Comparison of ENCODE assay signal across 14 mouse cellular contexts in the genomic region with DNA sequence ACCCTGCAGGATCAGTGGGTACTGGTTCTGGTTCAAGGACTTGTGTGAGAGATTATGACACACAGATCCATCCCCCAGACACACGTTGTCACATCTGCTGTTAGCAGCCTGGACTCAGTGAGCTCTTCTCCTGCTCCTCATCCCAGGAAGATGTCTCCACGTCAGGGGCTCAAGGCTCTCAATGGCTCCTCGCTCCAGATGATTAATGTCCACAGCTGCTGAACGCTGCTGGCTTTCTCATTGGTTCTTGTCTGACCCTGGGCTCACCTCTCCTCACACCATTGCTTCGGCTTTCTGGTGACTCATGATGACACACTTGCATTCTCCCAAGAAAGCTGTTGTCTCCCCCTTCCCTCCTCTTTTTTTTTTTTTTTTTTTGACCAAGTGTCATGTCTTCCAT.
DNase-seq lines count a peak whose midpoint lies in the region; ATAC-seq and TF ChIP-seq lines count a peak whose summit lies in the region.
"Had no signal": no experiment of that assay in that cellular context is flagged by ENCODE, and none has a peak within 500 bp of the region (broad histone marks: within the 10 kb centered on the region; RNA-seq: fewer than 3 reads in every experiment).

No protein-coding gene starts in this region.

- ATAC-seq in midbrain, postnatal 0 days (ENCODE audit: low FRiP score) = no peak
- no peak; the same call in 1 of the 2 replicates for ATAC-seq in neural tube, embryonic 11.5 days (ENCODE audit: insufficient read depth, low FRiP score, low TSS enrichment)
- no peak for ATAC-seq in forebrain, embryonic 13.5 days
- ATAC-seq: forebrain, postnatal 0 days; midbrain, embryonic 13.5 days had no signal

- no peak overlapping the region for H3K9ac ChIP-seq in heart, adult 2 months (ENCODE audit: low read depth, low read length)
- no peak overlapping the region for H3K9ac ChIP-seq in midbrain, postnatal 0 days (replicated peaks; ENCODE audit: low read length, poor library complexity, severe bottlenecking)
- H3K9ac ChIP-seq in neural tube, embryonic 11.5 days (ENCODE audit: low read length) = no peak overlapping the region
- H3K9ac ChIP-seq in forebrain, embryonic 13.5 days = no peak overlapping the region
- H3K9ac ChIP-seq: forebrain, postnatal 0 days; heart, embryonic 15.5 days; liver, embryonic 13.5 days; midbrain, embryonic 13.5 days; neural tube, embryonic 12.5 days had no signal

- intact Hi-C loops in heart, adult 2 months (cut with DNase I) = loop anchor here (5.0 kb wide), 2 partner anchors 115 kb away; a partner anchor contains a TSS
- intact Hi-C loops in heart, postnatal 14 days (cut with DNase I) = no loop called here

- H3K36me3 ChIP-seq in heart, adult 2 months (ENCODE audit: control insufficient read depth, insufficient read depth, low read length) = no peaks in the 10 kb centered on the region
- no peaks in the 10 kb centered on the region for H3K36me3 ChIP-seq in midbrain, embryonic 10.5 days
- no peaks in the 10 kb centered on the region for H3K36me3 ChIP-seq in midbrain, postnatal 0 days (ENCODE audit: insufficient read depth, low read length)
- H3K36me3 ChIP-seq in neural tube, embryonic 11.5 days (ENCODE audit: control insufficient read depth, insufficient read depth, low read length) = no peaks in the 10 kb centered on the region
- H3K36me3 ChIP-seq in forebrain, embryonic 13.5 days (ENCODE audit: poor library complexity, severe bottlenecking) = no peaks in the 10 kb centered on the region
- H3K36me3 ChIP-seq: heart, embryonic 15.5 days; liver, embryonic 13.5 days; midbrain, embryonic 13.5 days; neural tube, embryonic 12.5 days had no signal

- no peak overlapping the region for H3K4me3 ChIP-seq in heart, adult 2 months
- H3K4me3 ChIP-seq in midbrain, embryonic 10.5 days = no peak overlapping the region
- no peak overlapping the region for H3K4me3 ChIP-seq in midbrain, postnatal 0 days (ENCODE audit: low read depth, low read length)
- no peak overlapping the region for H3K4me3 ChIP-seq in neural tube, embryonic 11.5 days (ENCODE audit: low read depth, low read length)
- no peak overlapping the region for H3K4me3 ChIP-seq in forebrain, embryonic 13.5 days
- H3K4me3 ChIP-seq: heart, embryonic 15.5 days; liver, embryonic 13.5 days; midbrain, embryonic 13.5 days; neural tube, embryonic 12.5 days had no signal

- DNase-seq in heart, adult 2 months = peak in 1 of 2 experiments; percentile 24
- DNase-seq in heart, postnatal 14 days = no peak
- DNase-seq in midbrain, embryonic 10.5 days (ENCODE audit: low spot score) = no peak
- DNase-seq in midbrain, postnatal 0 days (ENCODE audit: low spot score) = no peak
- DNase-seq in R1 (ENCODE audit: low read depth, low spot score) = peak; percentile 35
- DNase-seq in neural tube, embryonic 11.5 days (ENCODE audit: low spot score) = peak; percentile 41
- no peak for DNase-seq in left cerebral cortex, adult 18-20 months (ENCODE audit: low spot score in 2 of 2)
- DNase-seq: forebrain, postnatal 0 days; liver, embryonic 13.5 days; right cerebral cortex, adult 18-20 months had no signal

- H3K4me1 ChIP-seq in heart, adult 2 months (ENCODE audit: control insufficient read depth, insufficient read depth, low read length) = peaks cover 18% of the 10 kb centered on the region
- peaks cover 34% of the 10 kb centered on the region for H3K4me1 ChIP-seq in midbrain, embryonic 10.5 days
- 0 out of 2 replicates have a peak, but pooled peaks cover 3% of the 10 kb centered on the region for H3K4me1 ChIP-seq in midbrain, postnatal 0 days (ENCODE audit: insufficient read depth, low read length)
- peaks cover 8% of the 10 kb centered on the region for H3K4me1 ChIP-seq in neural tube, embryonic 11.5 days (ENCODE audit: control insufficient read depth, insufficient read depth, low read length)
- H3K4me1 ChIP-seq in forebrain, embryonic 13.5 days = peaks cover 10% of the 10 kb centered on the region

- 65% methylated on average over 5 of the region's 5 CpGs for WGBS in heart, adult 2 months
- 69% methylated on average over 5 of the region's 5 CpGs for WGBS in midbrain, embryonic 10.5 days
- WGBS in midbrain, postnatal 0 days = 71% methylated on average over 5 of the region's 5 CpGs
- 15% methylated on average over 5 of the region's 5 CpGs for WGBS in neural tube, embryonic 11.5 days
- WGBS in forebrain, embryonic 13.5 days = 76% methylated on average over 5 of the region's 5 CpGs

- H3K79me2 ChIP-seq in heart, adult 2 months (replicated peaks; ENCODE audit: control insufficient read depth, insufficient read depth, low read length) = no peaks in the 10 kb centered on the region

- TF ChIP-seq CTCF in heart, adult 2 months (IDR thresholded peaks at IDR 0.05) = no peak
- no peak for TF ChIP-seq CTCF in midbrain, postnatal 0 days (IDR thresholded peaks at IDR 0.05)

- no peak overlapping the region for H3K4me2 ChIP-seq in midbrain, postnatal 0 days (ENCODE audit: low read depth, low read length, poor library complexity, severe bottlenecking)
- no peak overlapping the region for H3K4me2 ChIP-seq in neural tube, embryonic 11.5 days (ENCODE audit: low read depth)
- H3K4me2 ChIP-seq in forebrain, embryonic 13.5 days = no peak overlapping the region
- H3K4me2 ChIP-seq: heart, embryonic 15.5 days; liver, embryonic 13.5 days; midbrain, embryonic 13.5 days; neural tube, embryonic 12.5 days had no signal

- peak overlapping the region; percentile 45 for H3K27ac ChIP-seq in heart, adult 2 months
- peak overlapping the region; percentile 61 for H3K27ac ChIP-seq in midbrain, embryonic 10.5 days (replicated peaks)
- H3K27ac ChIP-seq in midbrain, postnatal 0 days (ENCODE audit: low read depth, low read length) = no peak overlapping the region
- 0 out of 2 replicates have a peak overlapping the region, but pooled peaks have one; percentile 14 for H3K27ac ChIP-seq in neural tube, embryonic 11.5 days (ENCODE audit: low read depth, low read length)
- no peak overlapping the region for H3K27ac ChIP-seq in forebrain, embryonic 13.5 days
- H3K27ac ChIP-seq: heart, embryonic 15.5 days; liver, embryonic 13.5 days; midbrain, embryonic 13.5 days; neural tube, embryonic 12.5 days had no signal

- no peak for TF ChIP-seq POLR2A in heart, adult 2 months (IDR thresholded peaks at IDR 0.05; ENCODE audit: insufficient read depth, low read depth, low read length)

- H3K9me3 ChIP-seq in midbrain, embryonic 10.5 days (replicated peaks) = no peaks in the 10 kb centered on the region
- H3K9me3 ChIP-seq in midbrain, postnatal 0 days (ENCODE audit: low read length) = no peaks in the 10 kb centered on the region
- no peaks in the 10 kb centered on the region for H3K9me3 ChIP-seq in neural tube, embryonic 11.5 days (ENCODE audit: control insufficient read depth, low read length)
- no peaks in the 10 kb centered on the region for H3K9me3 ChIP-seq in forebrain, embryonic 13.5 days (replicated peaks)
- H3K9me3 ChIP-seq: heart, embryonic 15.5 days; liver, embryonic 13.5 days; midbrain, embryonic 13.5 days; neural tube, embryonic 12.5 days had no signal

- no peaks in the 10 kb centered on the region for H3K27me3 ChIP-seq in heart, adult 2 months (ENCODE audit: control insufficient read depth, insufficient read depth, low read length)
- H3K27me3 ChIP-seq in midbrain, embryonic 10.5 days (ENCODE audit: low read depth, poor library complexity, severe bottlenecking) = peaks cover 17% of the 10 kb centered on the region; the same call in 1 of the 2 replicates
- H3K27me3 ChIP-seq in midbrain, postnatal 0 days (ENCODE audit: insufficient read depth, low read length) = no peaks in the 10 kb centered on the region
- H3K27me3 ChIP-seq in neural tube, embryonic 11.5 days (ENCODE audit: control insufficient read depth, insufficient read depth, low read length) = no peaks in the 10 kb centered on the region
- H3K27me3 ChIP-seq in forebrain, embryonic 13.5 days = no peaks in the 10 kb centered on the region
- H3K27me3 ChIP-seq: heart, embryonic 15.5 days; liver, embryonic 13.5 days had no signal

- TF ChIP-seq EP300 in heart, adult 2 months (IDR thresholded peaks at IDR 0.05; ENCODE audit: insufficient read depth, low read depth, low read length) = no peak

Comparison
In these comparisons a context has a peak if more than half of its experiments do, and no peak if none do; other contexts are left out.
1. H3K27ac ChIP-seq: peak in heart, adult 2 months (single experiment), midbrain, embryonic 10.5 days (single experiment) and neural tube, embryonic 11.5 days (single experiment); none in midbrain, postnatal 0 days (single experiment) and forebrain, embryonic 13.5 days (single experiment).
2. DNase-seq: peak in R1 (single experiment) and neural tube, embryonic 11.5 days (single experiment); none in heart, postnatal 14 days (0 of 2), midbrain, embryonic 10.5 days (single experiment), midbrain, postnatal 0 days (single experiment) and left cerebral cortex, adult 18-20 months (0 of 2).